Mouse (Mus musculus): ENCODE measurements around the gene Snrpn. TPM values are rescaled to one million over a fixed set of nuclear protein-coding genes. Genes with fewer than 3 reads are reported as not detected.
"Not testable (repeated sequence)": the region's sequence is repeated elsewhere in the genome, so short reads cannot be mapped to it uniquely, and the experiment has no call there.

The Snrpn gene
- 5.4 and 7.8 TPM in 2 replicates for polyA plus RNA-seq (2015; fragmentation: Nextera tagmentation; extraction: Ambion mirVana)

DNA sequence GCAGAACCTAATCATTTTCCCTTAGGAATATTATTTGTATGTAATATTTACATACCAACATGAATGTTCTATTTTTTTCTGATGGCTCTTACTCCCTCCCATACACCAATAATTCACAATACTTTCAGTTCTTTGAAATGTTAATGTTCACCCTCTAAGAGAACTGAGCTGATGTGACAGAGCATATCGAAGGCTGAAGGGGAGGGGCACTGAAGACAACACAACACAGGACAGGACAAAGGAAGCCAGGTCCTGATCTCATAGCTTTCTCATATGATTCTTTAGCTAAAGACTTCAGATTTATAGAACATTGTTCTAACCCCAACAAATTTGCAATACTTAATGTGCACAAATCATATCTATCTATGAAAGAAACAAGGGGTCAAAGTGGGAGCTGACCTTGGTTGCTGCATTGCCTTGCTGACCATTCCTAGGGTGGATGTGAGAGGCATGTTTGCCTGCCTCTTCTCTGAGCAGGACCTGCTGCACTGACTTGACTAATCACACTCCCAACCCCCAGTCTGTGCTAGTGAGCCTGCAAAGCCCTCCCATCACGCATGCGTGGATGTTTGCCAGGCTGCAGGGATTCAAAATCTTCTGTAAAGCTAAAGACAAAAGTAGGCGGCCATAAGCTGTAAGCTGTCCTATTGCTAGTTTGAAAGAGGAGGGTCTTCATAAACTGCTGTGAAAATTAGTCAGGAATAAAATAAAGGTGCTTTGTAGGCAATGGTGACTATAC, at the start of gene Snrpn:
Snrpn (minus strand) TSS at position 478 of the 739 bp plus-strand sequence.
- Histone ChIP-seq H3K27ac (replicated peaks) (no peak within 1 kb of the TSS), H3K27me3 (no peaks in the 10 kb centered on the region), H3K4me2 (no peak within 1 kb of the TSS), H3K9ac (no peak within 1 kb of the TSS), H3K9me3 (replicated peaks) (no peaks in the 10 kb centered on the region), H3K4me3 (replicated peaks) (no peak within 1 kb of the TSS), H3K36me3 (replicated peaks) (no peaks in the 10 kb centered on the region), H3K4me1 (replicated peaks) (no peaks in the 10 kb centered on the region)
- ATAC-seq (ENCODE audit: insufficient read depth) = no peak
- 43% methylated on average over 4 of the region's 4 CpGs for WGBS (ENCODE audit: insufficient replicate concordance)

GRCm38 (mm10) chr7:60170250-60171185, 30.5 kb upstream of the Snrpn start:
- no peak for ATAC-seq (ENCODE audit: insufficient read depth)
- no peaks in the 10 kb centered on the region for H3K4me1 ChIP-seq (replicated peaks)
- 45% methylated on average over 5 of the region's 5 CpGs for WGBS (ENCODE audit: insufficient replicate concordance)
- H3K4me2 ChIP-seq = no peak overlapping the region
- H3K36me3 ChIP-seq (replicated peaks) = no peaks in the 10 kb centered on the region
- no peaks in the 10 kb centered on the region for H3K9me3 ChIP-seq (replicated peaks)
- H3K27me3 ChIP-seq = no peaks in the 10 kb centered on the region
- H3K4me3 ChIP-seq (replicated peaks) = no peak overlapping the region
- H3K27ac ChIP-seq (replicated peaks) = no peak overlapping the region
- H3K9ac ChIP-seq = no peak overlapping the region

DNA sequence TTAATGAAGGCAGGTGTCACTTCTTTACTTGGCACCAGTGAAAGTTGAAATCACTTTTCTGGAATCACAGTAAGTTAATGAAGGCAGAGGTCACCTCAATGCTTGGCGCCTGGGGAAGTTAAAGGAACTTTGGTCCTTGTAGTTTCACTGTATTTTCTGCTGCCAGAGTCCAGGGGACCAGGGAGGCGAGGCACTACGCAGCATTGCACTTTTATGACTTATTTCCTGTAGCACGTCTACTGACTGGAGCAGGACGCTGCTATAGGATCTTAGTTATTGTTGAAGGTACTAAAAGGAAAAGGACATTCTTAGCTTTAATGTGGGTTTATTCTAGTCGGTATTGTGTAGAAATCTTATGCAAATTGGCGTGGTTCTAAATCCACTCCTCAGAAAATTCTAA, 14.7 kb downstream of the Snrpn start:
- no peaks in the 10 kb centered on the region for H3K27me3 ChIP-seq
- no peak overlapping the region for H3K4me2 ChIP-seq
- no peaks in the 10 kb centered on the region for H3K9me3 ChIP-seq (replicated peaks)
- 47% methylated on average over 7 of the region's 7 CpGs for WGBS (ENCODE audit: insufficient replicate concordance)
- ATAC-seq (ENCODE audit: insufficient read depth) = no peak
- no peaks in the 10 kb centered on the region for H3K36me3 ChIP-seq (replicated peaks)
- H3K4me3 ChIP-seq (replicated peaks) = no peak overlapping the region
- no peak overlapping the region for H3K27ac ChIP-seq (replicated peaks)
- no peak overlapping the region for H3K9ac ChIP-seq
- no peaks in the 10 kb centered on the region for H3K4me1 ChIP-seq (replicated peaks)

DNA sequence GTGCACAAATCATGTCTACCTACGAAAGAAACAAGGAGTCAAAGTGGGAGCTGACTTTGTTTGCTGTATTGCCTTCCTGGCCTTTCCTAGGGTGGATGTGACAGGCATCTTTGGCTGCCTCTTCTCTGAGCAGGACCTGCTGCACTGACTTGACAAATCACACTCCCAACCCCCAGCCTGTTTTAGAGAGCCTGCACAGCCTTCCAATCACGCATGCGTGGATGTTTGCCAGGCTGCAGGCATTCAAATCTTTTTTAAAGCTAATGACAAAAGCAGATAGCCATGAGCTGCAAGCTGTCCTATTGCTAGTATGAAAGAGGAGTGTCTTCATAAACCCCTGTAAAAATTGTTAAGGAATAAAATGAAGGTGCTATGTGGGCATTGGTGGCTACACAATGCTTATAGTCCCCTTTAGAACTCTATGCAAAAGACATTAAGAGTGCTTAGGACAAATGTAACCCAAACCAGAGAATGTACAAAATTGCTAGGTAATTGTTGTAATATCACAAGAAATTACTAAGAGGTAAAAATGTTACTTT, 16.9 kb downstream of the Snrpn start:
- not testable (repeated sequence) for H3K27me3 ChIP-seq; ATAC-seq (ENCODE audit: insufficient read depth); H3K4me2 ChIP-seq; H3K27ac ChIP-seq (replicated peaks); H3K36me3 ChIP-seq (replicated peaks); H3K9me3 ChIP-seq (replicated peaks); H3K9ac ChIP-seq; H3K4me1 ChIP-seq (replicated peaks); H3K4me3 ChIP-seq (replicated peaks)
- 42% methylated on average over 3 of the region's 3 CpGs for WGBS (ENCODE audit: insufficient replicate concordance)

- Histone ChIP-seq H3K4me2 (no peak overlapping the region), H3K27ac (replicated peaks) (no peak overlapping the region), H3K9ac (no peak overlapping the region), H3K9me3 (replicated peaks) (no peaks in the 10 kb centered on the region), H3K27me3 (no peaks in the 10 kb centered on the region), H3K36me3 (replicated peaks) (no peaks in the 10 kb centered on the region), H3K4me3 (replicated peaks) (no peak overlapping the region), H3K4me1 (replicated peaks) (no peaks in the 10 kb centered on the region)
- ATAC-seq (ENCODE audit: insufficient read depth) = no peak
- 42% methylated on average over 2 of the region's 2 CpGs for whole genome bisulfite sequencing (ENCODE audit: insufficient replicate concordance)
These were observed 17.5 kb downstream of the Snrpn start for GRCm38 (mm10) chr7:60122434-60123085.

DNA sequence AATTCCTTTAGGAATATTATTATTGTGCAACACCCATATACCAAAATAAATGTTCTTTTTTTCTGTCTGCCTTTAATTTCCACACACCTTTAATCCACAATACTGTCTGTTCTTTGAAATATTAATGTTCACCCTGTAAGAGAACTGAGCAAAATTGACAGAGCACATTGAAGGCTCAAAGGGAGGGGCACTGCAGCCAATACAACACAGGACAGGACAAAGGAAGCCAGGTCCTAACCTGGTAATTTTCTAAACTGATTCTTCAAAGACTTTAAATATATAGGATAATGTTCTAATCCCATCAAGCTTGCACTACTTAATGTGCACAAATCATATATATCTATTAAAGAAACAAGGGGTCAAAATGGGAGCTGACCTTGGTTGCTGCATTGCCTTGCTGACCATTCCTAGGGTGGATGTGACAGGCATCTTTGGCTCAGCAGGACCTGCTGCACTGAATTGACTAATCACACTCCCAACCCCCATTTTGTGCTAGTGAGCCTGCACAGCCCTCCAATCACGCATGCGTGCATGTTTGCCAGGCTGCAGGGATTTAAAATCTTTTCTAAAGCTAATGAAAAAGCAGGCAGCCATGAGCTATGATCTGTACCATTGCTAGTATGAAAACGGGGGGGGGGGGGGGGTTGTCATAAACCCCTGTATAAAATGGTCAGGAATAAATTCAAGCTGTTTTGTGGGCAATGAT, 42.7 kb downstream of the Snrpn start:
- no peak overlapping the region for H3K4me2 ChIP-seq
- H3K27ac ChIP-seq (replicated peaks) = no peak overlapping the region
- ATAC-seq (ENCODE audit: insufficient read depth) = no peak
- H3K4me3 ChIP-seq (replicated peaks) = no peak overlapping the region
- no peaks in the 10 kb centered on the region for H3K27me3 ChIP-seq
- no peaks in the 10 kb centered on the region for H3K36me3 ChIP-seq (replicated peaks)
- no peaks in the 10 kb centered on the region for H3K9me3 ChIP-seq (replicated peaks)
- 42% methylated on average over 3 of the region's 3 CpGs for WGBS (ENCODE audit: insufficient replicate concordance)
- H3K4me1 ChIP-seq (replicated peaks) = no peaks in the 10 kb centered on the region
- H3K9ac ChIP-seq = no peak overlapping the region

DNA sequence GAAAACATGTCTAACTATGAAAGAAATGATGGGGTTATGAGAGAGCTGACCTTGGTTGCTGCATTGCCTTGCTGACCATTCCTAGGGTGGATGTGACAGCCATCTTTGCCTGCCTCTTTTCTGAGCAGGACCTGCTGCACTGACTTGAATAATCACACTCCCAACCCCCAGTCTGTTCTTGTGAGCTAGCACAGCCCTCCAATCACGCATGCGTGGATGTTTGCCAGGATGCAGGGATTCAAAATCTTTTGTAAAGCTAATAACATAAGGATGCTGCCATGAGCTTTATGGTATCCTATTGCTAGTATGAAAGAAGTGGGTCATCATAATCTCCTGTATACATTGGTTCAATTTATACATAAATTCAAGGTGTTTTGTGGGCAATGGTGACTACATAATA, 63.7 kb downstream of the Snrpn start:
- Histone ChIP-seq H3K4me2 (no peak overlapping the region), H3K9me3 (replicated peaks) (no peaks in the 10 kb centered on the region), H3K4me3 (replicated peaks) (no peak overlapping the region), H3K36me3 (replicated peaks) (no peaks in the 10 kb centered on the region), H3K27me3 (no peaks in the 10 kb centered on the region), H3K9ac (no peak overlapping the region), H3K27ac (replicated peaks) (no peak overlapping the region), H3K4me1 (replicated peaks) (no peaks in the 10 kb centered on the region)
- 56% methylated on average over 2 of the region's 2 CpGs for WGBS (ENCODE audit: insufficient replicate concordance)
- ATAC-seq (ENCODE audit: insufficient read depth) = no peak

DNA sequence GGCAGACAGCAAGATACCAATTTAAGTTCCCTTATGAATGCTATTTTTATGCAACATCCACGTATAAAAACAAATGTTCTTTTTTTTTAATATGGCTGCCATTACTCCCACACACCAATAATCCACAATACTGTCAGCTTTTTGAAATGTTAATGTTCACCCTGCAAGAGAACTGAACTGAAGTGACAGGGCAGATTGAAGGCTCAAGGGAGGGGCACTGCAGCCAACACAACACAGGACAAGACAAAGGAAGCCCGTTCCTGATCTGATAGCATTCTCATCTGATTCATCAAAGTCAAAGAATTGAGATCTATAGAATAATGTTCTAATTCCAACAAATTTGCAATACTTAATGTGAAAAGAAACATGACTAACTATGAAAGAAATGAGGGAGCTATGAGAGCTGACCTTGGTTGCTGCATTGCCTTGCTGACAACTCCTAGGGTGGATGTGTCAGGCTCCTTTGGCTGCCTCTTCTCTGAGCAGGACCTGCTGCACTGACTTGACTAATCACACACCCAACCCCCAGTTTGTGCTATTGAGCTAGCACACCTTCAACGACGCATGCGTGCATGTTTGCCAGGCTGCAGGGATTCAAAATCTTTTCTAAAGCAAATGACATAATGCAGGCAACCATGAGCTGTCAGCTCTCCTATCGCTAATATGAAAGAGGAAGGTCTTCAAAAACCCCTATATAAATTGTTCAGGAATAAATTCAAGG, 92.4 kb downstream of the Snrpn start:
- Histone ChIP-seq H3K9me3 (replicated peaks) (no peaks in the 10 kb centered on the region), H3K4me3 (replicated peaks) (no peak overlapping the region), H3K4me2 (no peak overlapping the region), H3K9ac (no peak overlapping the region), H3K4me1 (replicated peaks) (no peaks in the 10 kb centered on the region), H3K27ac (replicated peaks) (no peak overlapping the region), H3K27me3 (no peaks in the 10 kb centered on the region), H3K36me3 (replicated peaks) (no peaks in the 10 kb centered on the region)
- no peak for ATAC-seq (ENCODE audit: insufficient read depth)
- WGBS (ENCODE audit: insufficient replicate concordance) = 59% methylated on average over 6 of the region's 6 CpGs

GRCm38 (mm10) chr7:60013186-60013585, 126.8 kb downstream of the Snrpn start:
- Histone ChIP-seq H3K36me3 (replicated peaks) (no peaks in the 10 kb centered on the region), H3K4me2 (no peak overlapping the region), H3K4me1 (replicated peaks) (no peaks in the 10 kb centered on the region), H3K4me3 (replicated peaks) (no peak overlapping the region), H3K27ac (replicated peaks) (no peak overlapping the region), H3K9me3 (replicated peaks) (no peaks in the 10 kb centered on the region), H3K9ac (no peak overlapping the region), H3K27me3 (no peaks in the 10 kb centered on the region)
- 47% methylated on average over 3 of the region's 3 CpGs for whole genome bisulfite sequencing (ENCODE audit: insufficient replicate concordance)
- no peak for ATAC-seq (ENCODE audit: insufficient read depth)

GRCm38 (mm10) chr7:60007727-60008360, 132.2 kb downstream of the Snrpn start:
- WGBS (ENCODE audit: insufficient replicate concordance) = 38% methylated on average over 3 of the region's 3 CpGs
- Histone ChIP-seq H3K4me2 (no peak overlapping the region), H3K27me3 (no peaks in the 10 kb centered on the region), H3K36me3 (replicated peaks) (no peaks in the 10 kb centered on the region), H3K27ac (replicated peaks) (no peak overlapping the region), H3K9me3 (replicated peaks) (no peaks in the 10 kb centered on the region), H3K9ac (no peak overlapping the region), H3K4me1 (replicated peaks) (no peaks in the 10 kb centered on the region), H3K4me3 (replicated peaks) (no peak overlapping the region)
- no peak for ATAC-seq (ENCODE audit: insufficient read depth)

Measured in liver, embryonic 15.5 days (tissue).